ENCODE assay signal across 27 mouse cellular contexts in the genomic region with DNA sequence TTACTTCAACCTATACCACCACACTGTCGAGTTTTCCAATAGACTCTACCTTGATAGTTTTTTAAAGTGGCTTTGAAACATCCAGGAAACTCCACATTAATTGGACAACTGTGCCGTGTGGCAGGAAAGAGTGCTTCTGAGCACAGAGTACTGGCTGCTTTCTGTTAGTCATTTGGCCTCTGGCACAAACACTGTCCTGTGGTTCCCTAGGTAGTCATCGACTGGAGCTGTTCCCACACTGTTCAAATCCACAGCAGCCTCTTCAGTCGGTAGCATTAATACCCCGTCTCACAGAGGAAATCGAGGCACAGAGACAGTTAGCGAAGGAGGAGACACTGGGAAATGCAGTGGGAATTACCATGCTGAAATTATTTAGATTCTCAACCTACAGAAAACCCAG. TPM values are rescaled to one million over a fixed set of nuclear protein-coding genes. Genes with fewer than 3 reads are reported as not detected.
DNase-seq lines count a peak whose midpoint lies in the region; ATAC-seq and TF ChIP-seq lines count a peak whose summit lies in the region.
"Had no signal": no experiment of that assay in that cellular context is flagged by ENCODE, and none has a peak within 500 bp of the region (broad histone marks: within the 10 kb centered on the region; RNA-seq: fewer than 3 reads in every experiment).

No protein-coding gene starts in this region.

- H3K9ac ChIP-seq in neural tube, embryonic 11.5 days (ENCODE audit: low read length): no peak overlapping the region
- no peak overlapping the region for H3K9ac ChIP-seq in stomach, postnatal 0 days (ENCODE audit: low read length)
- H3K9ac ChIP-seq: forebrain, embryonic 13.5 days; heart, embryonic 12.5 days; heart, embryonic 15.5 days; hindbrain, embryonic 13.5 days had no signal

- no peak for ATAC-seq in neural tube, embryonic 11.5 days (ENCODE audit: insufficient read depth, low FRiP score, low TSS enrichment)
- no peak for ATAC-seq in megakaryocyte-erythroid progenitor cell, adult 5-6 weeks (replicated peaks; ENCODE audit: low FRiP score, low TSS enrichment, poor library complexity, severe bottlenecking)
- ATAC-seq in stomach, postnatal 0 days (ENCODE audit: low FRiP score, low TSS enrichment): no peak
- ATAC-seq: forebrain, embryonic 13.5 days; forebrain, embryonic 16.5 days; hindbrain, embryonic 16.5 days; Patski had no signal

- peaks cover 22% of the 10 kb centered on the region for H3K36me3 ChIP-seq in neural tube, embryonic 11.5 days (ENCODE audit: control insufficient read depth, insufficient read depth, low read length)
- H3K36me3 ChIP-seq in stomach, postnatal 0 days (ENCODE audit: control insufficient read depth, insufficient read depth, low read length): peaks cover 51% of the 10 kb centered on the region

- TF ChIP-seq CTCF in stomach, postnatal 0 days (IDR thresholded peaks at IDR 0.05; ENCODE audit: low read depth): no peak

- no peaks in the 10 kb centered on the region for H3K27me3 ChIP-seq in neural tube, embryonic 11.5 days (ENCODE audit: control insufficient read depth, insufficient read depth, low read length)
- H3K27me3 ChIP-seq in stomach, postnatal 0 days (ENCODE audit: control insufficient read depth, insufficient read depth, low read length): no peaks in the 10 kb centered on the region
- H3K27me3 ChIP-seq: CH12.LX; forebrain, embryonic 13.5 days; heart, embryonic 12.5 days; heart, embryonic 15.5 days; hindbrain, embryonic 13.5 days; Patski had no signal

- DNase-seq in heart, adult 11 months: peak; percentile 87
- no peak for DNase-seq in heart, adult 9 months (ENCODE audit: low spot score in 2 of 2)
- DNase-seq in neural tube, embryonic 11.5 days (ENCODE audit: low spot score): peak; percentile 1
- no peak for DNase-seq in neural tube, embryonic 10.5 days (ENCODE audit: extremely low spot score, low spot score)
- peak; percentile 17 for DNase-seq in c-Kit-negative CD71-positive TER-119-positive erythroid progenitor cells, embryonic 14.5 days (ENCODE audit: low read depth, low spot score)
- no peak for DNase-seq in stomach, postnatal 0 days (ENCODE audit: low spot score)
- no peak for DNase-seq in left cerebral cortex, adult 18-20 months (ENCODE audit: low spot score in 2 of 2)
- DNase-seq: adrenal gland, postnatal 14 days; B cell, adult 2 months; cerebellum, adult 18-20 months; cerebellum, adult 9-10 months; cerebellum, postnatal 14 days; gastrocnemius, postnatal 10 days; gastrocnemius, postnatal 36 days; heart, postnatal 10 days; heart, postnatal 36 days had no signal

- 94% methylated on average over 7 of the region's 7 CpGs for WGBS in neural tube, embryonic 11.5 days
- 87% methylated on average over 7 of the region's 7 CpGs for WGBS in stomach, postnatal 0 days

- H3K27ac ChIP-seq in neural tube, embryonic 11.5 days (ENCODE audit: low read depth, low read length): no peak overlapping the region
- no peak overlapping the region for H3K27ac ChIP-seq in stomach, postnatal 0 days (replicated peaks)
- H3K27ac ChIP-seq: forebrain, embryonic 10.5 days; forebrain, embryonic 13.5 days; heart, embryonic 15.5 days; hindbrain, embryonic 10.5 days; hindbrain, embryonic 13.5 days had no signal

- no peak for TF ChIP-seq EP300 in stomach, postnatal 0 days (optimal IDR thresholded peaks at IDR 0.05)

- no peaks in the 10 kb centered on the region for H3K9me3 ChIP-seq in neural tube, embryonic 11.5 days (ENCODE audit: control insufficient read depth, low read length)
- no peaks in the 10 kb centered on the region for H3K9me3 ChIP-seq in stomach, postnatal 0 days (ENCODE audit: control insufficient read depth, low read length)
- H3K9me3 ChIP-seq: forebrain, embryonic 10.5 days; forebrain, embryonic 13.5 days; heart, embryonic 12.5 days; heart, embryonic 15.5 days; hindbrain, embryonic 10.5 days; hindbrain, embryonic 13.5 days had no signal

- no peak overlapping the region for H3K4me2 ChIP-seq in neural tube, embryonic 11.5 days (ENCODE audit: low read depth)
- H3K4me2 ChIP-seq in stomach, postnatal 0 days (replicated peaks; ENCODE audit: low read depth): no peak overlapping the region
- H3K4me2 ChIP-seq: forebrain, embryonic 13.5 days; heart, embryonic 12.5 days; heart, embryonic 15.5 days; hindbrain, embryonic 13.5 days had no signal

- H3K4me3 ChIP-seq in neural tube, embryonic 11.5 days (ENCODE audit: low read depth, low read length): no peak overlapping the region
- H3K4me3 ChIP-seq in stomach, postnatal 0 days (ENCODE audit: low read depth, low read length): no peak overlapping the region
- H3K4me3 ChIP-seq: forebrain, embryonic 10.5 days; forebrain, embryonic 13.5 days; heart, embryonic 12.5 days; heart, embryonic 15.5 days; hindbrain, embryonic 10.5 days; hindbrain, embryonic 13.5 days had no signal

- no peaks in the 10 kb centered on the region for H3K4me1 ChIP-seq in neural tube, embryonic 11.5 days (ENCODE audit: control insufficient read depth, insufficient read depth, low read length)
- no peaks in the 10 kb centered on the region for H3K4me1 ChIP-seq in stomach, postnatal 0 days (replicated peaks; ENCODE audit: control insufficient read depth, insufficient read depth)
- H3K4me1 ChIP-seq: forebrain, embryonic 13.5 days; heart, embryonic 12.5 days; heart, embryonic 15.5 days; hindbrain, embryonic 10.5 days; hindbrain, embryonic 13.5 days had no signal

RNA-seq across cellular contexts. Expression of gene Klf3, which starts 22.3 kb away (rescaled TPM):
- polyA plus RNA-seq in neural tube, embryonic 11.5 days (2014; fragmentation: Nextera tagmentation; extraction: Ambion mirVana): 34.1 and 36.1 TPM in 2 replicates
- 101 and 120 TPM in 2 replicates for total RNA-seq in megakaryocyte-erythroid progenitor cell, adult 5-6 weeks (2014; fragmentation: Nextera tagmentation)
- total RNA-seq in megakaryocyte-erythroid progenitor cell, adult 5-6 weeks (2017): 34.4 and 37.4 TPM in 2 replicates
- polyA plus RNA-seq in stomach, postnatal 0 days (2015; fragmentation: Nextera tagmentation; extraction: Ambion mirVana): 97.5 and 101 TPM in 2 replicates
- total RNA-seq in left cerebral cortex, adult 18-20 months (2021): 10 to 100 TPM; 32.0 to 33.4 TPM

Comparison
In these comparisons a context has a peak if more than half of its experiments do, and no peak if none do; other contexts are left out.
1. DNase-seq: peak in heart, adult 11 months (single experiment), neural tube, embryonic 11.5 days (single experiment) and c-Kit-negative CD71-positive TER-119-positive erythroid progenitor cells, embryonic 14.5 days (single experiment); none in heart, adult 9 months (0 of 2), neural tube, embryonic 10.5 days (single experiment), stomach, postnatal 0 days (single experiment) and left cerebral cortex, adult 18-20 months (0 of 2).